Mouse (Mus musculus) large intestine, adult 2 months (tissue): ENCODE data around the gene Nupl2. TPM values are rescaled to one million over a fixed set of nuclear protein-coding genes. Genes with fewer than 3 reads are reported as not detected.

Experiments
- DNase-seq: peaks from one replicate; pipeline ENCODE4 v3.0.0-alpha.2; 2012; ENCODE audit warnings: low read depth, low spot score
- WGBS: fragments of 180-500 bp; shearing (Covaris S2); methylation state at CpG from one replicate; pipeline ENCODE4 v1.1.7; 2018; 5-methylcytosine and 5-hydroxymethylcytosine counted together
- polyA plus RNA-seq: library from polyadenylated mRNA; depleted of rRNA; stranded (reverse); fragments of >200 nt; gene quantifications from 2 replicates; pipeline ENCODE4 v1.2.3, GENCODE M21; 2012; rRNA removed

Nupl2 gene
- polyA plus RNA-seq, 1 experiment: 3.8 TPM

DNA sequence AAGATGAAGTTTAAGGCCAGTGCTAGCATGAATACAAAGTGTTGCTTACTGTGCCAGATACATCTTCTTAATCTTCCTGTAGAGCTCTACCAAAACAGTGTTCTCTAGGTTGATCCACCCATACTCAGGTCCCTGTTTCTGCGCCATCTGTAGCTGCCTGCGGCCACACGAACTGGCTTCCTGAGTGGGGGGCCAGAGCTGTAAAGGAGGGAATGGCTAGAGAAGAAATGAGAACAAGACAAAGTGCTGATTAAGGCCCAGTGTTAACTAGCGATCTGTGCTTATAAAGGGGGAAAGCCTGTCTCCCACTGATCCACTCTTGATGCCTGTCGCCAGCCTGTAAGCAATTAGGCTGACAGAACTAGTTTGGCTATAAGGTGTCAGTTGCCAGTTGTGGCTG, 38.5 kb downstream of the Nupl2 start:
- no peak for DNase-seq
- 81% methylated on average over 5 of the region's 5 CpGs for WGBS

DNA sequence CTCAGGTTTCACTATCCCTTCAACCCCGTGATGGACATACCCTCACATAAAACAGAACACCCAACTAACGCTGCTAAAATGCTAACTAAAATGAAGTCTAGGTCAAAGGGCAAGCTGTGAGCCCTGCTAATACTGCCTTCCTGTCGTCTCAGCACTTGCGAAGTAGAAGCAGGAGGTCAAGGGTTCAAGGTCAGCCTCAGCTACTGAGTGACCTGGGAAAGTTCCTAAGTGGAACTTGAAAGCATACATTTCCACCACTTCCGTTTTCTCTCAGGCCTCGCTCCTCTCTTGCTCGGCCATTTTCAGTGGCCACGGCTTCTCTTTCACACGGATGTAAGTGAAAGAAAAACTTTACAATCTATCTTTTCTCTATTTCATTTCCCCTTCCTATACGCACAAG, 43.2 kb downstream of the Nupl2 start:
- WGBS: 78% methylated on average over 10 of the region's 10 CpGs
- no peak for DNase-seq

DNA sequence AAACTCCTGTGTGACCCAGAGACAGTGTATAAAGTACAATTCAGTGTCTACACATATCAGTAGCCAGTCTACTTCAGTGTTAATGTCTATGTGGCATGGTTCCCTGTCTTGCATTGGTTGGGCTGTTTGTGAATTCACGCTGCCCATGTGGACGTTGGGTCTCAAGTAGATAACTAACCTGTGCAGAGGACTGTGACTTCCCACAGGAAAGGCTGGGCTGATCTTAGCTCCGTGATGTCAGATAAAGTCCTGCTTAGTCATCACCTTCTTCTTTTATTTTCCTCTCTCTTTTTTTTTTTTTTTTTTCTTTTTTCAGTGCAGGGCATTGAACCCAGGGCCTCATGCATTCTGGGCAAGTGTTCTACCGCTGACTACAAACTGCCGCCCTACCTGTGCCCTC, 43.7 kb downstream of the Nupl2 start:
- 93% methylated on average over 5 of the region's 5 CpGs for WGBS
- no peak for DNase-seq

- no peak for DNase-seq
- 73% methylated on average over 3 of the region's 3 CpGs for WGBS
These were observed 49.2 kb downstream of the Nupl2 start for GRCm38 (mm10) chr5:24213861-24214546.

DNA sequence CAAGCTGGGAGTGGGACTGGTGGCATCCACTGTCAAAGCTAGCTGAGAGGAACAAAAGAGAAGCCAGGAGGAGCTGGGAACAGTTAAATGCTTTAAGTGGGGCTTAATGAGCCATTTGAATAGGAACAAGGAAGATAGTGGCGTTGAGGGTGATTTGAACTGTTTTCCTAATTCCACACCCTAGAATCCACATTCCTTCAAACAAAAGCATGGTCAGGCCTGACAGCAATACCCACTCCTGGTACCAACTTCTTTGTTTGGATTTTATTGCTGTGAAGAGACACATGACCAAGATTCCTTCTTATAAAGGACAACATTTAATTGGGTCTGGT, 49.8 kb downstream of the Nupl2 start:
- no peak for DNase-seq

GRCm38 (mm10) chr5:24214900-24215299, 50.1 kb downstream of the Nupl2 start:
- no peak for DNase-seq
- WGBS: 47% methylated on average over 1 of the region's 1 CpGs

More for the DNA sequence above, 49.8 kb downstream of the Nupl2 start:
- WGBS: 89% methylated on average over 1 of the region's 1 CpGs

Other genes with a start within 250 kb of the Nupl2 start
- 2.5 and 2.8 TPM in 2 replicates for gene Fam126a, start 134.3 kb upstream of the Nupl2 start, polyA plus RNA-seq
- gene Klhl7, start 64.4 kb upstream of the Nupl2 start, polyA plus RNA-seq: 1.2 and 1.8 TPM in 2 replicates
- gene Kcnh2, start 186.6 kb downstream of the Nupl2 start, polyA plus RNA-seq: 16.6 and 17.6 TPM in 2 replicates
- gene Nos3, start 199.8 kb downstream of the Nupl2 start, polyA plus RNA-seq: 3.1 and 4.3 TPM in 2 replicates
- 0.93 and 1.0 TPM in 2 replicates for gene Atg9b, start 227.2 kb downstream of the Nupl2 start, polyA plus RNA-seq
- gene Abcb8, start 228.7 kb downstream of the Nupl2 start, polyA plus RNA-seq: 57.7 and 79.6 TPM in 2 replicates
- 0.38 and 1.1 TPM in 2 replicates for gene Asic3, start 248.4 kb downstream of the Nupl2 start, polyA plus RNA-seq